Mouse (Mus musculus) testis, postnatal 14 days (tissue): Measurements from ENCODE around the gene Chrna10.

Source experiments
- DNase-seq: peaks from one replicate; pipeline ENCODE4 v3.0.0; 2021; ENCODE audit warnings: low spot score

Gene Chrna10

DNA sequence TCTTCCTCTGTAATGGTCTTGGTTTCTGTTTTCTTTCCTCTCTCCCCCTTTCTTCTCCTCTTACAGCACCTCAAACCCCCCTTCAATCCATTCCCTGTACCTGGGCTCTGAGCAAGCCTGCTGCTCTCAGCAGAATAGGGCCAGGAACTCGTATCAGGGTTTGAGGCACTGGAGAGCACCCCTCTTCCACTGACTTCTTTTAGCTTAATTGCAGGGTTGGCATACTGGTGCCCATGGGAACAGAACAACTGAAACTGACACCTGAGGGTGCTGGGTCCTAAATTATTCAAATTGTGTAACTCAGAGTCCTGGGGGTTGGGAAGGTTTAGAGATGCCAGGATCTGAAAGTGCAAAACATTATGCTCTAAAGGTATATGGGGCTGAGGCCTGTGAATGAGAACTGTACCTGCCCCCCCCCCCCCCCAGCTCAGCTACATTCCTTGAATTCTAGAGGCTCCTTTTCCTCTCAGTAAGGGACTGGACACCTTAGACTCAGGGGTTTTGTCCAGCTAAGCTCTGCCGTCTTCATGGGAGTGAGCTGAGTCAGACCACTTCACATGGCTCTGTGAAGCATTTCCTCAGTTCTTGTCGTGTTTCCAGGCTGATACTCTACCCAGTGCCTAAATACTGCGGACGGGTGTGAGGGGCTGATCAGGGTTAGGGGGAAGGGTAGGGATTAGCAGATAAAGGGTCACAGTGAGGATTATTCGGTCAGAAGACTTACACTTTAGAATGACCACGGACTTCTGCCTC lies at the start of gene Chrna10:
Gene Chrna10, minus strand, starts transcription at position 250 of the 753 bp plus-strand sequence.
- no peak for DNase-seq

GRCm38 (mm10) chr7:102153691-102154090 lies 37.1 kb upstream of the Chrna10 start:
- no peak for DNase-seq

DNA sequence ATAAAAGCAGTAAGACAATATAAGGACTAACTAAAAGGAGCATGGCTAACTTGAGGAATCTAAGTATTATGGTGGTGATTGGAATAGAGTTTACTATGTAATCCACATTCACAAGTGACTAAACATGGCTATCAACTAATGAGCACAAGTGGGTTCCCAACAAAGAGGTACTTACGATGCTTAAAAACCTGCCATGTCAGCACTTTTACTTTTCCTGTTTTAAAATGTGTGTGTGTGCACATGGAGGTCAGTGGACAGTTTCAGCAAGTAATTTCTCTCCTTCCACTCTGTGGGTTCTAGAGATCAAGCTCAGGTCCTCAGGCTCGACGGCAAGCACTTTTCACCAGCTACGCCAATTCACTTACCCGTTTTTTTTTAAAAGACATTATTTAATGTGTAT lies 21.3 kb upstream of the Chrna10 start:
- no peak for DNase-seq

DNA sequence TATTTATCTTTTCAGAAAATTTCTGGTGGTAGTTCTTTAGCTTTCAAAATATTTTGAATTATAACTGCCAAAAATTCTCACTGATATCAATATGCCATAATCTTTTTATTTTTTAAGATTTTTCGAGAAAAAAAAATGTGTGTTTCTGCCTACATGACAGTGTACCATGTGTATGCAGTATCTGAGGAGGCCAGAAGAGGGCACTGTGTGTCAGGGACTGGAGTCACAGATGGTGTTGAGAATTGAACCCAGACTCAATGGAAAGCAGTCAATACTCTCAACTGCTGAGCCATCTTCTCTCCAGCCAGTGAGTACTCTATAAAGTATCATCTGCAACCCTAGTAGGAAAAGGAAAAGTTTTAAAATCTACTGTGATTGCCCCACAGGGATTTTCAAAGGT lies 20.8 kb upstream of the Chrna10 start:
- DNase-seq, result no peak

GRCm38 (mm10) chr7:102132395-102132794 lies 15.8 kb upstream of the Chrna10 start:
- no peak for DNase-seq

GRCm38 (mm10) chr7:102120326-102120725 lies 3.7 kb upstream of the Chrna10 start:
- DNase-seq, result no peak

- no peak for DNase-seq
These were observed 754 bp upstream of the Chrna10 start for GRCm38 (mm10) chr7:102117382-102117781.

- no peak for DNase-seq
These were observed 3.4 kb downstream of the Chrna10 start for GRCm38 (mm10) chr7:102113151-102113729.

- no peak for DNase-seq
These were observed 6.9 kb downstream of the Chrna10 start for GRCm38 (mm10) chr7:102109746-102110145.

- no peak for DNase-seq
These were observed 7.5 kb downstream of the Chrna10 start, which contains the start of gene Art5 for GRCm38 (mm10) chr7:102109171-102109570. Gene Art5 (minus strand): TSS chr7:102109489.

- DNase-seq, result no peak
These were observed 8.4 kb downstream of the Chrna10 start for GRCm38 (mm10) chr7:102108206-102108605.

DNA sequence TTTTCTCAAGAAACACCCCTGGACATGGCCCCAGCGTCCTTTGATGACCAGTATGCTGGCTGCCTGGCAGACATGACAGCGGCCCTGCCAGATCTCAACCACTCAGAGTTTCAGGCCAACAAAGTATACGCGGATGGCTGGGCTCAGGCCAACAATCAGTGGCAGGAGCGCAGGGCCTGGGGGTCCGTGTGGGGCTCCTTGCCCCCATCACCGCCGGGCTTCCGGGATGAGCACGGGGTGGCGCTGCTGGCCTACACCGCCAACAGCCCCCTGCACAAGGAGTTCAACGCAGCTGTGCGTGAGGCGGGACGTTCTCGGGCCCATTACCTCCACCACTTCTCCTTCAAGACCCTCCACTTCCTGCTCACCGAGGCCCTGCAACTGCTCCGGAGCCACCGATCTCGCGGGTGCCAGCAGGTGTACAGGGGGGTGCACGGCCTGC lies 9.9 kb downstream of the Chrna10 start:
- peak; percentile 34 for DNase-seq

DNA sequence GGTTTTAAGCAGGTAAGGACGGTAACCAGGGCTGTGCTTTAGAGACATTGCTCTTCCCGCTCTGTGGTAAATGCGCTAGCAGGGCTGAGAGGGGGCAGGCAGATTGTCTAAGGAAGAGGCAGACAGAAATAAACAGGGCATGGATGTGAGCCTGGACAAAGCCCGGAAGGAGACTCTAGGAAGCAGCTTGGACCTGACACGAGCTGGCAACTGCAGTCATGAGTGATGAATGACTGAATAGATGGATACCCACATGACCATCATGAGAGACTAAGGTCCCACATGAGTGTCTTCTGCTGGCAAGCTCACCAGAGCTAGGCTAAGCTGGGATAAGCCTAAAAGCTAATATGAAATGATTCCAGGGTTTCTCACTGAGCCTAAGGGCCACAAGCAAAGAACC lies 12.5 kb downstream of the Chrna10 start:
- DNase-seq, result no peak

GRCm38 (mm10) chr7:102103555-102103954 lies 13.1 kb downstream of the Chrna10 start:
- DNase-seq, result no peak

DNA sequence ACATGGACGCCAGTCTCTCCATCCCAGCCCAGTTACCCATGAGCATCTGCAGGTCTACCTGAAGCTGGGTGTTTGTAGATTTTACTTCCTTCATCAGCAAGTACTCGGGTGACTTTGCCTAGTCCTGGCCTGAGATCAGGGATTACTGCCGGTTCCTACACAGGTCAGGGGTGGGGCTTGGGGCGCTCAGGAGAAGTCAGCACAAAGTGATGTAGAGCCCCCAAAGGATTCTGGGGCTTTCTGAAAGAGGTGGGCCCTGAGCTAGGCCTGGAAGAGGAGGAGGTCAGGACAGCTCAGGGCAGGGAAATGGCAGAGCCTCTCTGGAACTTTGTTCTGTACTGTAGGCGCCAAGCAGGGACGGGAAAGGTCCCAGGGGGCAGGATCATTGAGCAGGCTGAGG lies 13.9 kb downstream of the Chrna10 start:
- DNase-seq, result no peak

DNA sequence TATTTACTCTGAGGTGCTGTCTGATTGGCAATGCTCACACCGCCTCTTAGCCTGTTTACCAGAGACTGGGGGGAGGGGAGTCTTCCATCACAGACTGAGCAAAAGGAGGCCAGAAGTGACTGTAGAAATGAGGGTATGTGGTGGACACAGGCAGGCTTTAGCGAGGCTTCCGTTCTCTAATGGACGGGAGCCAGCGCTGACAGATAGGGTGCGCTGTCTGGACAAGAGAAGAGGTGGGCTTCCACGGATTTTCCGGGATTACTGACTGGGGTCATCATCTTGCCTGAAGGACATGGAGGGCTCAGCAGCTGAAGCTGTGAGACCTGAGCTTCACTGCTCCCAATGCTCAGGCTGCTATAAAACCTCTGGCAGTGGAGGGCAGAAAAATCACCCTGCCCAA lies 14.4 kb downstream of the Chrna10 start:
- no peak for DNase-seq

DNA sequence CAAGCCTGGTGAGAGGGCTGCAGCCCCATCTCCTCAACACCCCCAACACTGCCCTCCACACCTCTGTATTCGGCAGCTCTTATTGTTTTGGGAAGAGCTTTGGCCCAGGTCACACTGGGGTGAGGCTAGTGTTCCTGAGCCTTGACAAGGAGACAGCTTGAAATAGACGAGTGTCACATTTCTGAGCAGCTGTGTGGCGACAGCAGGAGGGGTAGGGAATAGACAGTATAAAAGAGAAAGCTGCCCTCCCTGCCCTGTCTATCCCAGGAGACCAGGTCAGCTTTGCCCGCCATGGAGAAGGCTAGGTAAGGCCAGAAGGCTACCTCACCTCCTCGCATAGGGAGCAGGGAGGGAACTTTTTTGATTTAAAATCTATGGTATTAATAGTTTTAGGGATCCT lies 15.1 kb downstream of the Chrna10 start, which contains the start of gene Art1:
Gene Art1, plus strand, starts transcription at position 257 of the 400 bp plus-strand sequence.
- no peak for DNase-seq

GRCm38 (mm10) chr7:102100868-102101267 lies 15.8 kb downstream of the Chrna10 start:
- DNase-seq, result no peak

DNA sequence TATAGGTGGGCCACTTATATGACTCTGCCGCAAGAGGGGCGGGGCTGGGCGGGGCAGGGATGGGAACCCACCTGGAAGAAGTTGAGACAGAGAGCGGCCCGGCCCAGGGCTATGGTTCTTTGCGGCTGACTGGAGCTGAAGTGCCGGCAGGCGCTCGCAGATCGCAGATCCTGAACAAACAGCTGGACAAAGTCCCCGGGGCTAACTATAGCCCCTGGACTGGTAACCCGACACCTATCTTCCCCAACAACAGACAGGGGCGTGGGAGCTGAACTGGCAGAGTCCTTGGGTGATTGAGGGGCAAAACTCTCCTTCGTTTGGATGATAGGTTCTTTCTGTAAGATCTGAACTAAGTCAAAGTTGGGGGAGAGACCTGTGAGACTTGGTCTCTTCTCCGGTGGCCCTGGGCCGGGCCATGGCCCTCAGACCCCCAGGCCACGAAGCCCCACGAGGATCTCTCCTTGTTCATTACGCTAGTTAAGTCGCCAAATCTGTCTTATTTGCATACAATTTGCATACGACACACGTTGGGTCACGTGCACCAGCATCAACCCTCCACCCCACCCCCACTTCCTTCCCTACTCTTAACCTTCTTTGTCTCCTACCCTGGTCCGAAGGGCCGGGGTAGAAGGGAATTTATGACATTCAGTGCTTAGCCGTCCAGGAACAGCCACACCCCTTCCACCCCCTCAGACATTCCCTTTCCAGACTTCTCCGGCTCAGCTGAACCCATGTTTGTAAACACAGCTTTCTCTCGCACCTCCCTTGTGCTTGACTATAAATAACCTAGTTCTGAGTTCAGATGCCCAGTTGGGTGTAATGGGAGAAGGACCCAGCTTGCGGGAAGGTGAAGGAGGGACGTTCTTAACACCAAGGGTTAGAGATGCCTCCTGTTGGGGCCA lies 16.6 kb downstream of the Chrna10 start:
- DNase-seq, result no peak

- DNase-seq, result no peak
These were observed 29.3 kb downstream of the Chrna10 start for GRCm38 (mm10) chr7:102087336-102087735.

DNA sequence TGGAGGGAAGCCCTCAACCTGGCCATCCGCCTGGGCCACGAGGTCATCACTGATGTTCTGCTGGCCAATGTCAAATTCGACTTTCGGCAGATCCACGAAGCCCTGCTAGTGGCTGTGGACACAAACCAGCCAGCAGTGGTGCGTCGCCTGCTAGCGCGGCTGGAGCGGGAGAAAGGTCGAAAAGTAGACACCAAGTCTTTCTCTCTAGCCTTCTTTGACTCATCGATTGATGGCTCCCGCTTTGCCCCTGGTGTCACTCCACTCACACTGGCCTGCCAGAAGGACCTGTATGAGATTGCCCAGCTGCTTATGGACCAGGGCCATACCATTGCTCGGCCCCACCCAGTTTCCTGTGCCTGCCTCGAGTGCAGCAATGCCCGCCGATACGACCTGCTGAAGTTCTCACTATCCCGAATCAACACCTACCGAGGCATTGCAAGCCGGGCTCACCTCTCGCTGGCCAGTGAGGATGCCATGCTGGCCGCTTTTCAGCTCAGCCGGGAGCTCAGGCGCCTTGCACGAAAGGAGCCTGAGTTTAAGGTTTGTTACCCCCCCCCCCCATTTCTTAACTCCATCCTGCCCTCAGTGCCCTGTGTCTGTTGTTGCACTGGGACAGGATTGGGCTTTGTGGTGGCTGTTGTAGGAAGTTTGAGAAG lies 32.5 kb downstream of the Chrna10 start:
- DNase-seq, result no peak

DNA sequence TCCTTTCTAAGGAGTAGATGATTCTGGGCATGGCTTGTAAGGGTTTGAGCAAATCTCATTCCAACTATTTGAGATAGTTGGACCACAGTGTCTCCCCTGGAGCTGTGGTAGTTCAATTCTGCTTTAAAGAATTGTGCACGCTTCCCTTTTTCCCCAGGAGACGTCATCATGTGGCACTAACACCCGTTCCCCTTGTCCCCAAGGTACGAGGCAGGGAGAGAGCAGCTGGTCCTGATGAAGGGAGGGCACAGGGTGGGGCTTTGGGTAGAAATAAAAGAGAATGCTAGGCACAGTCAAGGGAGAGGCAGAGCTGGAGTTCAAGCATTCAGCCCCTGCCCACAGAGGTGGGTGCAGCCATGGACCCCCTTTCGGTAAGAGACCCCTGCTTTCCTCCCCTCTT lies 33.8 kb downstream of the Chrna10 start, which contains the start of gene Trpc2:
Gene Trpc2, plus strand, starts transcription at position 301 of the 400 bp plus-strand sequence.
- no peak for DNase-seq
